Mouse (Mus musculus) ES-E14 (cell line): ENCODE results near the gene Esyt1.

Experiments used
- CHD2 ChIP-seq: IDR thresholded peaks from 2 replicates; pipeline ENCODE4 v1.6.1; 2014; ENCODE audit warnings: mild to moderate bottlenecking, low read depth, low read length, inconsistent platforms
- HCFC1 ChIP-seq: IDR thresholded peaks from 2 replicates; pipeline ENCODE4 v1.6.1; 2012; ENCODE audit warnings: low read length, inconsistent platforms, borderline replicate concordance; ENCODE audit not compliant: insufficient read depth
- ZC3H11A ChIP-seq: IDR thresholded peaks from 2 replicates; pipeline ENCODE4 v1.6.1; 2012; ENCODE audit warnings: low read depth, mild to moderate bottlenecking, inconsistent platforms, low read length, borderline replicate concordance
- ZNF384 ChIP-seq: IDR thresholded peaks from 2 replicates; pipeline ENCODE4 v1.6.1; 2012; ENCODE audit warnings: low read depth, low read length, inconsistent platforms

GRCm38 (mm10) chr10:128538340-128538870 is 12.7 kb upstream of the Esyt1 start:
- TF ChIP-seq CHD2 (no peak), ZC3H11A (no peak), ZNF384 (peak; percentile 91), HCFC1 (no peak)
